Mouse (Mus musculus): ENCODE measurements around the gene Supt6.
A peak's percentile ranks its signal among the peaks of the same experiment; 100 is the strongest.

The Supt6 gene

DNA sequence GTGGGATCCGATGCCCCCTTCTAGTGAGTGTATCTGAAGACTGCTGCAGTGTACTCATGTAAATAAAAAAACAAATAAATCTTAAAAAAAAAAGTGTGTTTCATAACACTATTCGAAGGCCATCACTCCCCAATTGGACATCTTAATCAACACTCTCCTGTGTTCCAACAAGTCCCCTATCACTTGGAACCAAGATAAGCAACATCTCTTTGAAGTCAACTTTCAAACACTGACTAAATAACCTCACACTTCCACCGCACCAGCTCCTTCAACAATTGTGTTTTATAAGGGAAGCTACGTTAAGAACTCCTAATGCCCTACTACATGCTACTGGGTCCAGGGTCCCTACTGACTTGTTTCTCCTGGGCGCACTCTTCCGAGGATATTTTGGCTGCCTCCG is 63.3 kb downstream of the Supt6 start:
- no peak for DNase-seq

DNA sequence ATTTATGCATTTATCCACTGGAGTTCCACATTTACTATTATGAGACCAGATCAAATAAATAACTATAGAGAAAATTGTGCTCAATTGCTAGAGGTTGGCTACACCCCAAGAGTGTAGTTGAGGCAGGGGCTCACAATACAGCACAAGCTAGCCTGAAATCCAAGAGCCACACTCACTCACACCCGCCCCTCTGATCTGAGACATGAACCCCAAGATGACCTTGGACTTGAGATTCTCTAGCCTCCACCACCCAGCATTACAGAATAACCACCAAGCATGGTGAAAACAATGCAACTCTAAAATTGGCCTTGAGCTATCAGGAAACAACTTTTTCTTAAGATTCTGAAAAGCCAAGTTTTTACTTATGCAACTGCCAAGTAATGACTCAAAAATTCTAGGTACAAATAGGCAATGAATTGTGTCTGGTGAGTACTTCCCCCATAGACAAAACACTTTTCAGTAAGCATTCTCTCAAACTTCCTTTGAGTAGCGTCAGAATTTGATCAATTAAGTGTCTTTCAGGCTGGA is 63.9 kb downstream of the Supt6 start:
- DNase-seq: no peak

DNA sequence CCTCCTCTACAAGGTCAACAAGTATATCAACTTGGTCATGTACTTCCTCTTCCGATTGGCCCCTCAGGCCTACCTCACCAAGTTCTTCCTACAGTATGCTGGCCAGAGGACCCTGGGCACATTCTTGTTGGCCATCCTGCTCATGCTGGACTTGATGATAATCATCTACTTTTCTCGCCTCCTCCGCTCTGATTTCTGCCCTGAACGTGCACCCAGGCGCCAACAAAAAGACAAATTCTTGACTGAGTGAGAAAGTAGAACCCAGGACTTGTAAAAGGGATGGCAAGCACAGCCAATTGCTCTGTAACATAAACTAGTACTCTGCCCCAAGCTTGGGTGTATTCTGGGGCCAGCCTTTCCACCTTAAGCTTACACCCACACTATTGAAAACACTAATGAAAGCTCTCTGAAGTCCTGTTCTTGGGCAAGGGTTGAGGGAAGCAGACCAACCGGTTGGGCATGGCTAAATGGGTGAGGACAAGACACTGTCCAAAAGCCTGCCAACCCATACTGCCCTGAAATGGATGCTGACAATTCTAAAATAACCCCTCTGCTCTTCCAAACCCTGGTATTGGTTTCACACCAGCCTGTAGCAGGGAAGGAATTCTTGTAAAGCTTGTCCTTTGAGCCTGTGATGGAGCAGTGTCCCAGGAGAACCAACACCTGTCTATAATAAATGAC is 65.6 kb downstream of the Supt6 start:
- DNase-seq: no peak

DNA sequence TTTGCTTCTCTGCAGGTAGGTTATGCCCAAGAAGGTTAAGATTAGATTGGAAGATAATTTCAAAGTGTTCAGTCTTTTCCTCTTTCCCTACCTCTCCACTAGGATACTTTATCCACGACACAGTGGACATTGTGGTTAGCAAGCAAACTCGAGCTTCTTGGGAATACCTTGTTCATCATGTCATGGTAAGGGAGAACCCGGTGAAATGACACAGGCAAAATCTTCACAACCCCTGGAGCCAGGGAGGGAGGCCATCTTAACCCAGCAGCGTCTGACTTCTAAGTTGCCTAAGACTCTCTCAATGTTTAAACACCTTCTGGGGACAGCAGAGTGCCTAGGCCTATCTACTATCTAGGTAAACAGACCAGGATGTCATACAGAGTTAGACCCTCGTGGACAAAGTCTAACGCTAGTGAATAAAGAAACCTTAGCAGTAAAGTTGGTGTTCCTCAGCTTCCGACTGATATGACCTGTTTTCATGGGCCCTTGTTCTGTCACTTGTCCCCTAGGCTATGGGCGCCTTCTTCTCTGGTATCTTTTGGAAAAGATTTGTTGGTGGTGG is 66.3 kb downstream of the Supt6 start:
- DNase-seq: no peak

DNA sequence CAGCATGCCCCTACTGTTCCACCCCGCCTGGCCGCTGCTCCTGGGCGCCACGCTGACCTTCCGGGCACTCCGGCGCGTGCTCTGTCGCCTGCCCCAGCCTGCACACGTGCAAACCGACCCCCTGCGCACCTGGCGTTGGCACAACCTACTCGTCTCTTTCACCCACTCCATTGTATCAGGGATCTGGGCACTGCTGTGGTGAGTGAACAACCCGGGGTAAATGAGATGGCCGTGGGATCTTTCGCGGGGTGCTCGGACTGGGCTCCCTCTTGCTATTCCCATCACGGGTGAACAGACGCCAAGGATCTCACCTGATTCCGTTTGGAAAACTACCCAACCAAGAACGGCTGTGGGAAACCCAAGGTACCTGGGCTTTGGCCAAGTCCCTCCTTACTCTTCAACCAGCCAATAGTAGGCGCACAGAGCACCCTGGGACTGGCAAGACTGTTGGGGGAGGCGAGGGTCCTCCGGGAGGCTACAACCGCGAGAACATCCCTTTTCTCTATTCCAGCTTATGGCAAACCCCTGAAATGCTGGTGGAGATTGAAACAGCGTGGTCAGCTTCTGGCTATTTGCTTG is 66.8 kb downstream of the Supt6 start:
- DNase-seq: peak; percentile 90 to 92

DNA sequence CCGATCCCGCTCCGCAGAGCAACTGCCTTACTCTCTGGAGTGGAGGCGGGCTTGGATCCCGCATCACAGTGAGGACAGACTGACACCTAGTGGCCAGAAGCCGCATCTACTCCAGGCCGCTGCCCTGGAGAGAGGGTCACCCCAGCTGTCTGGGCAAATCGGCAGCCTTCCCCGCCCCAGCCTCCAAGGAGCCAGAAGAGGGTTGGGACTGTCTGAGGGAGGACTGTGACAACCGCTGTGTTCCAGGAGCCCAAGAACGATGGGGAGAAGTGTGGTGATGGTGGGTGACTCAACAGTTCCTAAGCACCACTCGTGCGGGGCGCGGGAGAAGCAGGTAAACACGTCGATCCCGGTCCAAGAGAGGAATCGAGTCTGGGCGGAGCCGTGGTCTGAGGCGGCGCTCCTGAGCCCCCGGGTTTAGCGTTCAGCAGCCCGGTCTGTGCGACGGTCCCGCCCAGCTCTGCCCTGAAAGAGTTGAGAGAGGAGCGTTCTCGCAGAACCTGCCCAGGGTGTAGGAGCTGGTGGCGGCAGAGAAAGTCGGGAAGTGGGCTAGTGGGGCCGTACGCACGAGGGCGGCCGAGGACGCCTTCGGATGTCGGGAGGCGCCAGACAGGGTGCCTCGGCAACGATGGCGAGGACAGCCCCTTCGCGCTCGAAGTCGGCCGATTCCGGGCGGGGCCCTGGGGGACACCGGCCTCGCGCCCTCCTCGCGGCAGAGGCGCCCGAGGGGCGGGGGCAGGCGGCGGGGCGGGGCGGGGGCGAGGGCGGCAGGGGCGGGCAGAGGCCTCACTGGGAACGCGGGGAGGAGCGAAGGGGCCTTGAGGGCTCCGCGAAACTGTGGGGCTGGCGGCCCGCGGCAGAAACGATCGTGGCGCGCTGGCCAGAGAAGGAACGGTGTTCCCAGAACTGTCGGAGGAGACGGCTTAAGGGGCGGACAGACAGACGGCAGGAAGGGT is 67.6 kb downstream of the Supt6 start:
- DNase-seq: peak; percentile 96

DNA sequence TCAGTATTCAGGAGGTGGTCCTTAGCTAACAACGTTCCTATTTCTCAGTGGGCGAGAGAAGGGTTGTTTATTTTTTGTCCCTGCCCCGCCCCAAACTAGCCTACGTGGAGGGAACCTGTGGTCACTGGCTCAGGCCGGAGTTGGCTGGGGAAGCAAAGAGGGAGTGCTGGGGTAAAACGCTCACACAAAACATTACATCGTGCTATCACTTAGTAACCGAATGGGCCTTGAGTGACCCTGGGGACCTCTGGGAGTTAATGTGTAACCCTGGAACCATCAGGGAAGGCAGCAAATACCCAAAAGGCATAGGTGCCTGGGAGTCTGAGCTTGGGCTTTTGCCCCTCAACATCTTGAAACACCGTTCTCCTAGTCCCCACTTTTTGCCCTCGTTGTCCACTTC is 68.3 kb downstream of the Supt6 start:
- DNase-seq: peak; percentile 89 to 95

DNA sequence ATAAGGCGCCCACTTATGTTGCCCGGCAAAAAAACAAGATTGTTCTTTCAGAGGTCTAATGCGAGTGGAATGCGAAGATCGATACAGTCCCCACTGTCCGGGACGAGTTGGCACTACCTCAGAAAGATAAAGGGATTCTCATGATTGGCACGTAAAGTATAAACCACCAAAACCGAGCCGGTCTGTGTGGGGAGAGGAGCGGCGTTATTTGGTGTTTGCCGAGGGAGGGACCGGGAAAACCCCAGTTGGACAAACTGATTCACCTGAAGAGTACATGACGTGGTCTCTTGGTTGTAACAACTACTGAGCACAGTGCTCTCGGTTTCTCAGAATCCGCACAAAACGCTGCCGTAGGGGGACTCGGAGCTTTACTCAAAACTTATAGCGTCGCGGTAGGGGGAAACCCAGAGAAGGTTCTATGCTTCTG is 68.9 kb downstream of the Supt6 start:
- peak in 1 of 2 experiments; percentile 45 for DNase-seq

DNA sequence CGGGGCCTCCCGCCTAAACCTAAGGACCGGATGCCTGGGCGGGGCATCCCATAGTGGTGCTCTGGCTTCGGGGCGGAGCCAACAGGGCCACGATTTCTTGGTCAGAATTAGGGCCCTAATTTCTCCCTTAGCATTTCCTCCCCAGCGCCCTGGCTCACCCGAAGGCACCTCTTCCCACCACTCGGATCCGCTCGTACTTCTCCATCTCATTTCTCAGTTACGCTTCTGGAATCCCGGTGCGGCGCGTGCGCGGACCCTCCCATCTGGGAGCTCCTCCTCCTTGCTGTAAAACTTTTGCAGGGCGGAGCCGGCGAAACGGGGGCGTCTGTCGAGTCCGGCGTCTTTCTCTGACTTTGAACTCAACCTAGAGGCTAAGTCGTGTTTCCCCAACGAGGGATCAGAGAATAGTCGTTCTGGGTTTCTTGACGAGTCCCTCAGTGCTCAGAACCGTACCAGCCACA is 69.4 kb downstream of the Supt6 start, which contains the start of the genes Nek8 and Tlcd1:
Nek8 (minus strand) TSS at position 274 of the 461 bp plus-strand sequence.
Tlcd1 (plus strand) TSS at position 310 of the 461 bp plus-strand sequence.
- peak; percentile 96 to 97 for DNase-seq

DNA sequence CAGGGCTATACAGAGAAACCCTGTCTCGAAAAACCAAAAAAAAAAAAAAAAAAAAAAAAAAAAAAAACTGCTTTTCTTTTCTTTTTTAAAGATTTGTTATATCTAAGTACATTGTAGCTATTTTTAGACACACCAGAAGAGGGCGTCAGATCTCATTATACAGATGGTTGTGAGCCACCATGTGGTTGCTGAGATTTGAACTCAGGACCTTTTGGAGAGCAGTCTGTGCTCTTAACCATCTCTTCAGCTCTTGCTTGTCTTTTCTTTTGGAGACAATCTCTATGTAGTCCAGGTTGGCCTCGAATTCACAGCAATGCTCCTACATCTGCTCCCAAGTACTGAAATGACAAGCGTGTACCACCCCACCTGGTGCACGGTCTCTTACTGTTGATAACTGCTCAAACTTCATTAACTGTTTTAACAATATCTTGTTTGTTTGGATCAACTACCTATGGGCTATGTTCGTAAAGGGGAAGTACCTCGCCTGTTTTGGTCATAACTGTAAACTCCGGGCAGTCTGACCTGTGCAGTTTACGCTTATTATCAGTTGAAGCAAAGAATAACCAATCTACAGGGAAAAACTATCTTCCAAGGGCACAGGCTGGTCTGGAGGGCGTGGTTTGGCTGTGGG is 69.9 kb downstream of the Supt6 start:
- no peak for DNase-seq

DNA sequence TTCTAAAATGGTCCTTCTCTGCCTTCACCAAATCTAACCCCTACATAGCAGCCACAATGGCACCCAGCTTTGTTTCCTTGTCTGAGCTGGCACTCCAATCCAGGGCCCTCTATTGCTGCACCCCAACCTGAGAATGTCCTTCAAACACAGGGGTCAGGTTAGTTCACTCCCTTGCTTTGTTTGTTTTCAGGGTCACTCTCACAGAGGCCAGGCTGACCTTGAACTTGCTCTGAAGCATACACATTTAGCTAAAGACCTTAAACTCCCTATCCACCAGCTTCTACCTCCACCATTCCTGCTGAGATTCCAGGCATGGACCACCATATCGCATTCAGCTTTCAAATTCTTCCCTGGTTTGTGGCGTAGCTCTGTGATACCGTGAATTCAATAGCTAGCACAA is 71.3 kb downstream of the Supt6 start:
- no peak for DNase-seq

DNA sequence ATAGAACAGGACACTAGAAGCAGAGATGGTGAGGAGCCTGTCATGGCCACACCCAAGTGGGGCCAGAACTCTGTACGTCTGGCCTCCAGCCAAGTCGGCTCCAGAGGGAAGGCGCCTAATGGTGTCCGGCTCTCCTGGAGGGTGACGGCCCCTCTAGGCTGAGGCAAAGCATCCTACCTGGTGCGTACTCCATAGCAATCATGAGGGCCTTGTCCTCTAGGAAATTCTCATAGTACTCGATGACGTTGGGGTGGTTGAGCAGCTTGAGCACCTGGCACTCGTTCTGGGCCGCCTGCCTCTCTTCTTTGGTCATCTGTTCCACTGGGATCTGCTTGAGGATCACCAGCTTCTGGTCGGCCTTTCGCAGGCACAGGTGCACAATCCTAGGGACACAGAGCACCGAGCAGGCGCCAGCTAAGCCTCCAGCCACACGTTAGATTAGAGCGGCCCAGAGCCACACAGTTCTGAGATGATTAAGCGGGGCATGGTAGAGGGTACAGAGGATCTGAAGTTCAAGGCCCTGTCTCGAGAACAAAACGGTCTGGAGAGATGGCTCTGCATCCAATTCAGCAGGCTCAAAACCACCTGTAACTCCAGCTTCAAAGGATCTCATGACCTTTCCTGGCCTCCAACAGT is 72.9 kb downstream of the Supt6 start:
- peak in 1 of 2 experiments; percentile 50 for DNase-seq

DNA sequence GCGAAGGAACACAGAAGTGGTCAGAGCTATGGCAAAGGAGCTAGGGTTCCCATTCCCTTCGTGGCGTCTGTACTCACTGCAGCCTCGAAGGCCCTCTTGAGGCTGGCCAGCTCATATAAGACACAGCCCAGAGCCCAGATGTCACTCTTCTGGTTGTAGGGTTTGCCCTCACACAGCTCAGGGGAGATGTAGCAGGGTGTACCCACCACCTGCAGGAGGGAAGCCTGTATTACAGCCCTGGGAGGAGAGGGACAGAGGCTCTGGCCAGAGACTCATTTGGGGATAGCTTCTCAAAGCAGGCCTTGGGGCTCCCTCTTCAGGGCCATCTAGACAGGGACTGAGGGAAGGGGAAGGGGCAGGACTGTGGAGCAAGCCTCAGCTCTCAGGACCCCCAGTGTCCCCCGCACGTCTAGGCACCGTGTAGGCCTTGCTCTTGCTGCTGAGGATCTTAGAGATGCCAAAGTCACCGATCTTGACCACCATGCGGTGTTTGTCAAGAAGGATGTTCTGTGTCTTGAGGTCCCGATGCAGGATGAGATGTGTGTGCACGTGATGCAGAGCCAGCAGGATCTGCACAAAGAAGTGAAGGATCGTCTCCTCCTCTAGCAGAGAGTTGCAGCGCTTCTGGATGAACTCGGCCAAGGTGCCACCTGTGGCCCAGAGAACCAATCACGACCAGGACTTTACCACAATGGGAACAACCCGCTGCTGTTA is 73.6 kb downstream of the Supt6 start:
- DNase-seq: no peak

DNA sequence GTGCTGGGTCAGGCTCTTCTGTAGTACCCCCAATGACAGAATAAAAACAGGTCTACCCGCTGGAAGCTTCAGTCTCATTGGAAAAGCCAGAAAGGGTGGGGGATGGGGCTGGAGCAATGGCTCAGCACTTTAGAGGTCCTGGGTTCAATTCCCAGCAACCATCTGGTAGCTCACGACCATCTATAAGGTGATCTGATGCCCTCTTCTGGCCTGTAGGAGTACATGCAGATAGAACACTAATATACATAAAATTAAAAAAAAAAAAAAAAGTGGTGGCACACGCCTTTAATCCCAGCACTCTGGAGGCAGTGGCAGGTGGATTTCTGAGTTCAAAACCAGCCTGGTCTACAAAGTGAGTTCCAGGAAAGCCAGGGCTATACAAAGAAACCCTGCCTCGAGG is 74.5 kb downstream of the Supt6 start:
- DNase-seq: no peak

DNA sequence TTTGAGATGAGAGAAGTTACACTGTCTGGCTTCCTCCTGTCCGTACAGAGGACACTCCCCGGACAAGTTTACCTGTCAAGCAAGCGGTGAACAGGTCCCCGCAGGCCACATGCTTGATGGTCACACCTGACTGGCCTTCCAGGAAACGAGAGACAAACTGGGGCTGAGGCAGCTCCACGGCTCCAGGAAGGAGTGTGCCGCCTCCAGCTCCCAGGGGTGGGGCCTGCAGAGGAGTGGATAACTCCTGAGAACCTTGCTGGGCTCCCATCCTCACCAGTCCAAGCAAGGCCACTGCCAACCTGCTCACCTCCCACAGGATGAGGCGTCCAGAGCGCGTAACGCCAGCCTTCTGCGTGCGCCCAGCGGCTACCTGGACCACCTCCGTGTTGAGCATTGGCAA is 75.5 kb downstream of the Supt6 start:
- DNase-seq: peak; percentile 43 to 80

DNA sequence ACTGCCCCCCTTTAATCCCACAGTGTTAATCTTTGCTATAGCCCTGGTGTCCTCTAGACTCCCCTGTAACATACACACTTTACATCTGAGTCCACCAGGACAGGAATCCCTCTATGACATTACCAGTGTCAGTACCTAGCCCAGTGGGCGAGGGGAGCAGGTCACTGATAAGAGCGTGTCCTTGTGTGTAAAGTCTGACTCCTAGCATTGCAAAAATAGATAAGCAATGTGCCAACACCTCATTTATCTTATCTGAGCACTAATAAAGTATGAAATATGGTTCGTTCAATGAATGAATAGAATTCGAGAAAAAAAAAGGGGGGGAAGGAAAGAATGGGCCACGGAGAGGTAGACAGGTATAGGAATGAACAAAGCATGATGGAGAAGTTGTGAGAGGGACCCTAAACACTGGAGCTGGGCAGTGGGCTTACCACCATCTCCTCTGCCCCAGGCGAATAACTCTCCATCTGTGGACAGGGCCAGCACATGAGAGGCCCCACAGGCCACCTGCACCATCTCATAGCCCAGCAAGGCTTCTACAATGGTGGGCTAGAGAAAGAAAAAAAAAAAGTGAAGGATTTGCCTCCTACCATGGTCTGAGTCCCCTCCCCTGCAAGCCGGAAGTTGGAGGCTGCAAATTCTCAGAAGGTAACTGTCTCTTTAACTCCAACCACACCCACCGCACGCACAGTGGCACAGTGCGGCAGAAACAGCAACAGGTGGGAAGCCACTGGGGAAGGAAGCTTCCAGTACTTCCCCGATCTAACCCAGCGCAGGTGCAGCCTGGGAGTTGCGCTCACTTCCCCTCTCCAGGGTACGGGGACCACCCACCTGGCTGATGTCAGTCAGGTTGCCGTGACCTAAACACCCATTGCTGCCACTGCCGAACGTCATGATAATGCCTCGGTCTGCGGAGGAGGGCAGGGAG is 77.0 kb downstream of the Supt6 start:
- DNase-seq: peak; percentile 43 to 63

DNA sequence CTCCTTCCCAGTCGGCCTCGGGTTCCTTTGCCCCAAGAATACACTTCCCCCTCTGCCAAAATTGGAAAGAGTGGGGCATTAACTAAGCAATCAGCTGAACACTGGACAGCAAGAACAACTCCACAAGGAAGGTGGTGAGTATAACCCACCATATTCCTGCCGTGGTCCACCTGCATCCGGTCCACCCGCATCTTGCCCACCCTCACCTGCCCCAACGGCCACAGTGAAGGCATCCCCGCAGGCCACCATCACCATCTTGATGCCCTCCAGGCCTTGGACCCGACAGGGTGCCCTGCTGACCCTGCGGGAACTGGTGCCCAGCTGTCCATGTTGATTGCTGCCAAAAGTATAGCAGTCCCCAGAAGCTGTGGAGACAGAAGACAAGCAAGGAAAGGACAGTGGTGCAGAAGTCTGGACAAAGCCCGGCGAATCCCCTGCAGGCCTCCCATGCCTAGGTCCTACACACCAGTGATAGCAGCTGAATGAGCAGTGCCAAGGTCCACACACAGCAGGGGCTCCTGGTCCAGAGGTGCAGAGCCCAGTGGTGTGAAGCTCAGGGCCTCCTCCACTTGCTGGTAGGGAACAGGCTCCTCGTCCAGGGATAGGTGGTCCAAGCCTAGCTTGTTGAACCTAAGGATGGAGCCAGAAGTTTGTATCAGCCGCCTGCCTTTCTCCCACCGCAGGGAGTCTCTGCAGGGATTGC is 78.4 kb downstream of the Supt6 start:
- DNase-seq: no peak

DNA sequence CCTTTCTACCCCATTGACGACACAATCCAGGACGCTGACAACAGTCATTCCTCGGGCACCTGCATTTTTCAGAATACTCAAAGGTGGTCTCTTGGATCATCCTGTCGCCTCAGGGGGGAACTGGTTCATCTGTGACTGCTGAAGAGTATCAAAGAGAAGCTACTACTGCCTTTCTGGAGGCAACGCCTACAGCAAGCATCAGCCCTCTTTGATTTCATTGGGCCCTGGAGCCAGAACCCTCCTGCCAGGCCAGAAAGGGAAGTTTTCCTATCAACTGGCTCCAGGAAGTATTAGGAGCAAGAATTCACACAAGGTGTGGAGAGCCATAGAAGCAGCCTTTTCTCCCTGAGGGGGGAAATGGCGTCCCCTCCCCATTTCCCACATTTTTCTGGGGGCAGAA is 79.1 kb downstream of the Supt6 start:
- DNase-seq: no peak

DNA sequence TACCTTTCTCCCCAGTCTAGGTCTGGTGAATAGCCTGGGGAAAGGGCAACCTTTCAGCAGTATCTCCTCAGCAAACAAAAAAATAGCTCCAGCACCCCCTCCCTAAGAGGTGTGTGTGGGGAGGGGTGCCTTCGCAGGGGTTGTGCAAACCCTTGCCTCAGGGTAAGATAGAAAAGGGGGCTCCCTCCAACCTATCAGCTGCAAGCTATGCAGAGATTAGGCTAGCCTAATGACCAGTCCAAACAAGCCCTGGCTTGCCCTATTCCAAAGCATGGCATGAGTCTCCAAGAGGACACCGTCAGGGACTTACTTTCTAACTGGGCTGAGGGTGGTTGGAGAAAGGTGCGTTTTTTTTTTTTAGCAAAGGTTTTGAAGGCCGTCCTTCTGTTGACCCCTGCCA is 79.6 kb downstream of the Supt6 start:
- no peak for DNase-seq
